ENCODE assay signal across 8 mouse cellular contexts in genomic region chr2:26493021-26493781, GRCm38 (mm10). TPM values are rescaled to one million over a fixed set of nuclear protein-coding genes. Genes with fewer than 3 reads are reported as not detected.
DNase-seq lines count a peak whose midpoint lies in the region; ATAC-seq and TF ChIP-seq lines count a peak whose summit lies in the region.

No protein-coding gene starts in this region.

- H3K36me3 ChIP-seq in heart, embryonic 15.5 days = no peaks in the 10 kb centered on the region
- H3K36me3 ChIP-seq in limb, embryonic 13.5 days = no peaks in the 10 kb centered on the region

- no peak for DNase-seq in gastrocnemius, adult 2 months
- no peak for DNase-seq in gastrocnemius, postnatal 36 days
- DNase-seq in natural killer cell, adult 2 months (ENCODE audit: low spot score in 2 of 2) = peak; percentile 26 to 29
- DNase-seq in gastrocnemius, adult 18-20 months (ENCODE audit: low spot score) = no peak

- no peak for TF ChIP-seq CTCF in gastrocnemius, adult 2 months (IDR thresholded peaks at IDR 0.05)
- no peak for TF ChIP-seq CTCF in bone marrow macrophage, adult 2 months (IDR thresholded peaks at IDR 0.05; ENCODE audit: low read depth, low read length)

- H3K4me1 ChIP-seq in bone marrow macrophage, adult 2 months (ENCODE audit: control insufficient read depth, insufficient read depth, low read length) = peaks cover 58% of the 10 kb centered on the region
- peaks cover 99% of the 10 kb centered on the region for H3K4me1 ChIP-seq in heart, embryonic 15.5 days (replicated peaks)
- peaks cover 95% of the 10 kb centered on the region for H3K4me1 ChIP-seq in limb, embryonic 13.5 days

- no peaks in the 10 kb centered on the region for H3K27me3 ChIP-seq in heart, embryonic 15.5 days
- no peaks in the 10 kb centered on the region for H3K27me3 ChIP-seq in limb, embryonic 13.5 days

- H3K4me3 ChIP-seq in gastrocnemius, adult 2 months = peak overlapping the region; percentile 46
- peak overlapping the region; percentile 4 for H3K4me3 ChIP-seq in bone marrow macrophage, adult 2 months (ENCODE audit: insufficient read depth, low read length)
- peak overlapping the region; percentile 2; the same call in 1 of the 2 replicates for H3K4me3 ChIP-seq in heart, embryonic 15.5 days
- no peak overlapping the region for H3K4me3 ChIP-seq in limb, embryonic 13.5 days

- H3K9ac ChIP-seq in heart, embryonic 15.5 days = 0 out of 2 replicates have a peak overlapping the region, but pooled peaks have one; percentile 15
- H3K9ac ChIP-seq in limb, embryonic 13.5 days = no peak overlapping the region; the same call in 1 of the 2 replicates

- peak overlapping the region; percentile 82 for H3K27ac ChIP-seq in gastrocnemius, adult 2 months
- H3K27ac ChIP-seq in bone marrow macrophage, adult 2 months (ENCODE audit: insufficient read depth, low read depth, low read length) = peak overlapping the region; percentile 87
- H3K27ac ChIP-seq in heart, embryonic 15.5 days = peak overlapping the region; percentile 86
- peak overlapping the region; percentile 75 for H3K27ac ChIP-seq in limb, embryonic 13.5 days

- no peak for TF ChIP-seq POLR2A in bone marrow macrophage, adult 2 months (IDR thresholded peaks at IDR 0.05; ENCODE audit: borderline replicate concordance, low read depth, low read length)

- H3K4me2 ChIP-seq in heart, embryonic 15.5 days = peak overlapping the region; percentile 40
- peak overlapping the region; percentile 41 for H3K4me2 ChIP-seq in limb, embryonic 13.5 days (replicated peaks)

- 44% methylated on average over 9 of the region's 9 CpGs for WGBS in heart, embryonic 15.5 days
- 23% methylated on average over 9 of the region's 9 CpGs for WGBS in limb, embryonic 13.5 days

- H3K9me3 ChIP-seq in heart, embryonic 15.5 days (replicated peaks) = no peaks in the 10 kb centered on the region
- no peaks in the 10 kb centered on the region for H3K9me3 ChIP-seq in limb, embryonic 13.5 days

- peak; percentile 51 for ATAC-seq in heart, embryonic 15.5 days (replicated peaks; ENCODE audit: insufficient number of reproducible peaks, insufficient read depth, low FRiP score, low read depth)
- no peak for ATAC-seq in limb, embryonic 13.5 days (ENCODE audit: low FRiP score, low read depth)
- no peak for ATAC-seq in erythroblast, adult 5-6 weeks (replicated peaks; ENCODE audit: low FRiP score, poor library complexity, severe bottlenecking)

- intact Hi-C loops in gastrocnemius, adult 2 months (cut with DNase I) = loop anchor here (5.0 kb wide), 1 partner anchor 54 kb away; no protein-coding TSS in a partner anchor
- intact Hi-C loops in gastrocnemius, postnatal 36 days (cut with DNase I) = no loop called here

RNA-seq across cellular contexts. Expression of gene Notch1, which starts 23.3 kb away (rescaled TPM):
- total RNA-seq in gastrocnemius, adult 2 months (2021) = 10 to 100 TPM in 1 of 2 experiments, 1 to 10 TPM in 1; 6.9 to 11.9 TPM
- total RNA-seq in gastrocnemius, postnatal 36 days (2021) = 1 to 10 TPM; 7.7 to 8.0 TPM
- polyA plus RNA-seq in bone marrow macrophage, adult 2 months (2012; ENCODE audit: insufficient read depth, insufficient read length, missing spikeins) = 27.6 and 36.4 TPM in 2 replicates
- 10.8 and 24.2 TPM in 2 replicates for polyA plus RNA-seq in heart, embryonic 15.5 days (2015; fragmentation: Nextera tagmentation; extraction: Ambion mirVana)
- polyA plus RNA-seq in limb, embryonic 13.5 days (2015; fragmentation: Nextera tagmentation; extraction: Ambion mirVana) = 13.7 and 15.5 TPM in 2 replicates
- 7.3 and 10.0 TPM in 2 replicates for total RNA-seq in erythroblast, adult 5-6 weeks (2015; ENCODE audit: low replicate concordance)
- total RNA-seq in erythroblast, adult 5-6 weeks (2017; ENCODE audit: low replicate concordance) = 3.3 and 4.6 TPM in 2 replicates
- total RNA-seq in gastrocnemius, adult 18-20 months (2021) = 10 to 100 TPM in 1 of 2 experiments, 1 to 10 TPM in 1; 6.1 to 10.0 TPM

RNA-seq across cellular contexts. Expression of gene Sec16a, which starts 48.2 kb away (rescaled TPM):
- 10 to 100 TPM; 27.2 to 30.4 TPM for total RNA-seq in gastrocnemius, adult 2 months (2021)
- 10 to 100 TPM; 21.0 to 23.9 TPM for total RNA-seq in gastrocnemius, postnatal 36 days (2021)
- 26.4 and 41.7 TPM in 2 replicates for polyA plus RNA-seq in bone marrow macrophage, adult 2 months (2012; ENCODE audit: insufficient read depth, insufficient read length, missing spikeins)
- 10.5 and 14.5 TPM in 2 replicates for polyA plus RNA-seq in heart, embryonic 15.5 days (2015; fragmentation: Nextera tagmentation; extraction: Ambion mirVana)
- 24.9 and 28.1 TPM in 2 replicates for polyA plus RNA-seq in limb, embryonic 13.5 days (2015; fragmentation: Nextera tagmentation; extraction: Ambion mirVana)
- 12.5 and 18.8 TPM in 2 replicates for total RNA-seq in erythroblast, adult 5-6 weeks (2015; ENCODE audit: low replicate concordance)
- total RNA-seq in erythroblast, adult 5-6 weeks (2017; ENCODE audit: low replicate concordance) = 9.3 and 14.9 TPM in 2 replicates
- total RNA-seq in gastrocnemius, adult 18-20 months (2021) = 10 to 100 TPM; 23.5 to 24.8 TPM

Comparison
In these comparisons a context has a peak if more than half of its experiments do, and no peak if none do; other contexts are left out.
1. DNase-seq: peak in natural killer cell, adult 2 months (2 of 2); none in gastrocnemius, adult 2 months (single experiment), gastrocnemius, postnatal 36 days (0 of 2) and gastrocnemius, adult 18-20 months (single experiment).
2. Peak in every context shown above with its lines, with median percentiles within 50 percentile points of each other: H3K27ac ChIP-seq.